Mouse (Mus musculus) embryo, embryonic 9.5 days (tissue): ENCODE measurements at regions not wholly inside any gene's neighbourhood (a gene's known extent, or its start where the extent isn't known, plus 50 kb on each side); places are given as distances from the start of the nearest gene placed in this dataset.

Experiments used
- DNase-seq: peaks from one replicate; pipeline ENCODE4 v3.0.0-alpha.2; 2017; ENCODE audit errors: extremely low spot score

DNA sequence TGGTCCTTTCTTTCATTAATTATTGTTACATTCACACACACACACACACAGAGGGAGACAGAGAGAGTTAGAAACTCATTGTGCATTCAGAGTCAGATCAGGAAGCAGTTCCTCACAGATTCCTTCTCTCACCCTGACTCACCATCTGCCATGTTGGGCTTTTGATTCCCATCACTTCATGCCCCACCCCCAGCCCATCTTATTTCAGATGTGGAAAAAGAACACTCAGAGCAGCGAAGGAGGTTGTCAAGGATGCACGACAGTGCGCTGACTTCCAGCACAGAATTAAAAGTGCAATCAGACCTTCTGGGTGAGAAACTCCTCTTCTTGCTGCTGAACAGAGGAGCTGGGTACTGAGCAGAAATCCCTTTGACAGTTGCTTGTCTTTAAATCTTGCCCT, 438.8 kb upstream of the Kdm8 start:
- no peak for DNase-seq

DNA sequence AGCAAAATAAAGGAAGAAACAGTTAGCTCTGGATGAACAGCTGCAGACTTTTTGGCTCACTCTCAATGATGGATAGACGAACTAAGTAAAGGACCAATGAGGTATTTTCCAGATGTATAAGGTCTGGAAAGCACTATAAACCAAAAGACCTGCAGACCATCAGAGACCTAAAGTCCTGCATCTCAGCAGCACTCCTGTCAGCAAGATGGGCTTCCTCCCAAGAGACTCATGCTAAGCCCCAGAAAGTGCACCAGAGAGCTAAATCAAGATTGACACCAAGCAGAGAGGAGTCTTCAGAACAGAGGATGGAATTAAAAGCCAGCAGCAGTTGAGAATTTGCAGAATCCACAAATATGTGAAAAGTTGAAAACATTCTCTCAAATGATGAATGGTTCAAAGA, 425.2 kb upstream of the Kdm8 start:
- no peak for DNase-seq

DNA sequence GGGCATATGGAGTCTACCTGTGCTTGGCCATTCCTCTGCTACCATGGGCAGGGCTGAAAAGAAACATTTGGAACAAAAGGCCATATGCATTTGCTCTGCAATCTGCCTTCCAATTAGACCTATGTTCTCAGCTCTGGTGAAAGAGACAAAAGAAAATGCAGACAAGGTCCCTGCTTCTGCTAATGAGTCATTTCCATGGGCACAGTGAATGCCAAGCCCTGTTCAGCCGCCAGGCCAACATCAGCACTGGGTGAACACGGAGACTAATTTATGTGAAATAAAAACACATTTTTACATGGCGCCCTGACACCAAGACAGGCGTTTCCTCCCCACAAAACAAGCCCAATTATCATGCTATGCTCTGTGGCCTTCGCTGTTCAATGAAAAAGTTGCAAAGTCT, 419.5 kb upstream of the Kdm8 start:
- DNase-seq: no peak

DNA sequence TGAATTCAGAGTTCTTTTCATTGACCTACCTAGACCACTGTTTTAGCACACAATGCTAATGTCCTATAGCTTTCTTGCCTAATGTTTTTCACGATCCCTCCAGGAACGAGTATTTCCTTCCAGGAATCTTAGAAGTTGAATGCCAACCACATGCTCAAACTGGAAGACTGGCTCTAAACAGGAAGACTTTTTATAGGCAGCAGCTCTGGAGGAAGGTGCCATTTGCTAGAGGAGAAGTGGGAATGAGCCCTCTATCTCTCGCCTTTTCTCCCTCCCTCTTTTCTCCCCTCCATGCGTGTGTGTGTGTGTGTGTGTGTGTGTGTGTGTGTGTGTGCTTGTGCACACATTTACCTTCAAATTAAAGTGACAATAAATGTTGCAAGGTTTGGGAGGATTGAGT, 410.7 kb upstream of the Kdm8 start:
- DNase-seq: no peak

DNA sequence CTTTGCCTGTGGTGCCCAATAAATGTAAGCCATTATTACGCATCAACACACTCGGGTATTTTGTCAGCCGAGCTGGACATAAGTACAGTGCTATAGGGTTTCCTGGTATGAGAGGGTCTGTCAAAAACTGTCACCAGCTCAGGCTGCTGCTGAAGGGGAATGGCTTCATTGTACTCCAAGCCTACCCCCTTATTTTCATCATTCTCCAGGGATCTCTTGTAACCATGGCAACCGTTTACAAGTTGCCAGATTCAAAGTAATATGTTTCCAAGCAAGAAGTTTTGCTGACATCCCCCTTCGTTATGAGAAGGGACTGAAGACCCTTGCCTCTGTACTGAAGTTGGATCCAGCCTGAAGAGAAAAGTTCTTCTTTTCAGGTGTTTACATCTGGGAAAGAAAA, 410.3 kb upstream of the Kdm8 start:
- DNase-seq: no peak

DNA sequence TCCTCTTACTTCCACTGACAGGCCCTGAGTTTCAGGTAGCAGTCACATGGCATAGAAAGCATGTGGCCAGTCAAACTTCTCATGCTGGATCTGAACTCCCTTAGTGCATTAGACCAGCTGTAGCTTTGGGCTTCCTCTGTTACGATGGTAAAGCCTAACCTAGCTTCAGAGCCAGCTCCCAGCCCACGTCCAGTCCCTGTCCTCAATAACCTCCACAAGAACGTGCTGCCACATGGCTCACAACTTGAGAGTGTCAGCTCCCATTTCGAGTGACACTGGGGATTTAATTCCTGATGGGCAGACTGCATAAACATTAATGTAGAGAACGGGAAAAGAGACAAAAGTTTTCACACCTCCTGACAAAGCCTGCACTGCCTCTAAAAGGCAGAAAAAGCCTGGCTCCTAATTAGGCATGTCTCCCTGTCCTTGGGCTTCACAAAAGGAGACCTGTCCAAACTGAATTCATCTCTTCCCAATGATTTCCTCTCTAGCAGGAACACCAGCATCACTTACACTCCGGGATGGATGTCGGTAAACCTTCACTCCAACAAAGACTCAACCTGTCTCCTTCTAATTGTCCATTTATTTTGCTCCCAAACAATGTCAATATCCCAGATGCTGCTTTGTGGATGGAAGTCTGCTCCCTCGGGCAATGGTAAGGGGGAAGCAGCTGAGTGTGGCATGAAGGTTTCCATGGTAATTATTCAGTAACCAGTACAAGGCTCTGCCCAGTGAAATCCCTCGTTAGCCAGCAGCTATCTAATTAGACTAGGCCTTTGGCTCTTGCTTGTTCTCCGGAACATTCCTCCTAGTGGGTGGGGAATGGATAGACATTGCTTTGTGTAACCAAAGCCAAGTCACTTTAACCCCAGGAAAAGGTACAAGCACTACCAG, 408.1 kb upstream of the Kdm8 start:
- DNase-seq: no peak

DNA sequence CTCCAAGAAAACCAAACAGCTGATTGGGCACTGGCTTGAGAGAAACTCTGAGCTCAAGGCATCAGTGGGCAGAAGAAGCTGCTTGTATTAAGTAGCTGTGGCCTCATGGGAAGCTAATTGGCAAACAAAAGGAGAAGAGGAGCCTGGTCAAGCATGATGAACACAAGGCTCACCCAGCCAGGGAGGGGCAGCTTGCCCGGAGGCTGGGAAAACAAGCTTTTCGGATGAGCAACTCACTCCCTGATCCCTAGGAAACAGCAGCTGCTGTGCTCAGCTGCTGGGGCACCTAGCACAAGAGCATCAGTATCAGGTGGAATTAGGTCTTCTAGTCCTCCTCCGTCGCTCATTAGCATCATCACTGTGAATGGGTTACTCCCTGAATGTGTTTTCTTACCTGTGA, 405.6 kb upstream of the Kdm8 start:
- DNase-seq: no peak

DNA sequence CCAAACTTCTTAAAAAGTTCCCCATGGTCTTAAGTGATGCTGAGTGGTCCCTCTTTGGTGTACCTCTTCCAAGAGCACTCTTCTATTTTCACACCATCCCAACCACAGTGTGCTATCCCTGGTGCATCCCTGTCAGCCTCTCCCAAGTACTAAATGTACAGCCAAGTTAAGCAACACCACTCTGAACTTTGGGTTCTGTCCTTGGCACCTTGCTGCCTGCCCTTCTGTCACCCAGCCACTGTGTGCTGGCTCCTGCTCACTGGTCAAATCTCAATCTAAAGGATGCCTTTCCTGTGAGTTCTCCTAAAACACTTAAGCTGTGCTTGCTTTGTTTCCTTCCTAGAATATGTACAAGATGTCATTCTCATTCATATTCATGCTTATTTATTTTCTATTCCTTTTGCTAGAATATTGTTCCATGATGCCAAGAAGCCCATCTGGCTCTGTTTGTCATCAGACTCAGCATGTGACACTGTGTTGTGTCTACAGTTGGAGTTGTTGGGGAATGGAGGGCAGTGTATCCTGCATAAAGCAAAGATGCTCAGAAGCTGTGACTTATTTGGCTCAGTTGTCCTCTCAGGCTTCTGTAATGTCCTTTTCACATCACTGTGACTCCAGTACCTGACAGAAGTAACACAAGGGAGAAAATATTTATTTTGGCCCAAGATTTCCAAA, 388.4 kb upstream of the Kdm8 start:
- no peak for DNase-seq

DNA sequence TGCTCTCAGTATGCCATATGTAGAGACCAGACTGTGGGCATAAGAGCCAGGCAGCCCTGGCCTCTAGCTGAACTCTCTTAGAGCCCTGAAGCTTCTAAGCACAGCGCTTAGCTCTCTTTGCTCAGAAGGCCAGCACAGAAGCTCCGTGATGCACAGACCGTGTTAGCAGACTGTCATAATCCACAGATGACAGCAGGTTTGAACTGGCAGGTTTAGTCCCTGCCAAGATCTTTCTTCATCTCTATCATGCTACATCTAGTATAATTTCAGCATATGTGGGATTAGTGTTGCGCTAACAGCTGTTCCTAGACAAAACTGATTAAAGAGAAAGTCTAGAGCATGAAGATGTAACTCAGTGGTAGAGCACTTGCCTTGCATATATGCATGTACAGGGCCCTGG, 342.0 kb upstream of the Kdm8 start:
- DNase-seq: no peak

GRCm38 (mm10) chr7:125104011-125104410, 340.5 kb upstream of the Kdm8 start:
- DNase-seq: no peak

GRCm38 (mm10) chr7:125112820-125113273, 331.6 kb upstream of the Kdm8 start:
- DNase-seq: no peak

DNA sequence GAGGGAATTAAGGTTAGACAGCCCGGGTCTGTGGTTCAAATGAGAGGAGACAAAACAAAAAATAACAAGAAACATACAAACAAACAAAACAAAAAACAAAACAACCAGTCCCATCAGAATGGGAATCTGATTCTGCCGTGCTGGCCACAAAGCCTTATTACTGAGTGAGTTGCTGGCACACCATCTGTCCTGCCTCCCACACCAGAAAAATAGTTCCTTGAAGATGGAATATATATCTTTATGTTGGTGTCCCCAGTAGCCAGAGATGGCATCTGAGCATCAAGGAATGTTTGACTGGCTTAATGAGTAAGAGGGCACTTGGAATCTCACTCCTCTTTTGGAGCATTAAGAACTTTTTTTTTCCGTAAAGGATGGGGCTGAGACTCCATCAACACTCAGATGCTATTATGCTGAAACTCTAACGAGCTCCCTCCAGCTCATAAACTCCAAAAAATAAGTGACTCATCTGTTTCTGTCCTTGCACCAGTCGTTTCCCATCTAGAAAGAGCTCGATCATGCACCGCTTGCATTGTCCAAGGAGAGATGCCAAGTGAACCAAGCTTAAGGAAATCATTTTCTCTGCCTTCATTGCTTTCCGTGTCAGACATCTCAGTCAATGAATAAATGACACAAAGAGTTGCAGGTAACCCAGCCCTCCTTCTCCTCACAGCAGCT, 329.0 kb upstream of the Kdm8 start:
- no peak for DNase-seq

DNA sequence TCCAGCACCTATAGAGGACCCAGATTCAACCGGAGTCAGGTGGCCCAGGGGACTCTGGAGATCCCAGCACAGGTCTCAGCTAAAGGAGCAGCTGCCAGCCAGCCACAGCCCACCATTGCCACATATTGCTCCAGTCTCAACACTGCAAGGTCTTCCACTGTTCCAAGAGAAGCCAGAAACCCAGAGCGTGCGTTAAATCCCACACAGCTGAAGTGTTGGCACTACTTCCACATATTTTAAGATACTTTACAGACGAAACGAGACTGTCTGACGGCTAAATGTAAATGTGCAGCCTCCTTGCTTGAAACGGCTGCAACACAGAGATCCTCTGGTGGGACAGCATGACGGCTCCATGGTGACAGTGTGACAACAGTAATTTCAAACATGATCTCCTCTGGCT, 327.3 kb upstream of the Kdm8 start:
- no peak for DNase-seq

DNA sequence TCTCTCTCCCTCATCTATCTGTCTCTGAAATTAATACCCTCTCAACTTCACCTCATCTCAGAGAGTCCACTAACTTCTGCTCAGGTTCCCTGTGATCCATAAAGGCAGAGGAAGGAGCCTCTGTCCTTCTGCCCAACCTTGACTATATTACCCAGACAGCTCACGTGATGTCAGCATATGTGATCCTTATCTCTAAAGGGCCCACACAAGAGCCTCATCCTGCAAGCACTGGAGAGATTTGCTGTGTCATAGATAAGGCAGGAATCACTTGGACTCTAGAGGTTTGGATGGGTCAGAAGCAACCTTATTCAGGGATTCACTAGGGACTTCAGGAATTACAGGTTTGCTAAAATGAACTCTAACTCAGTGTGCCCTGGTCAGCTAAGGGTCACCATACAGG, 315.3 kb upstream of the Kdm8 start:
- DNase-seq: no peak

DNA sequence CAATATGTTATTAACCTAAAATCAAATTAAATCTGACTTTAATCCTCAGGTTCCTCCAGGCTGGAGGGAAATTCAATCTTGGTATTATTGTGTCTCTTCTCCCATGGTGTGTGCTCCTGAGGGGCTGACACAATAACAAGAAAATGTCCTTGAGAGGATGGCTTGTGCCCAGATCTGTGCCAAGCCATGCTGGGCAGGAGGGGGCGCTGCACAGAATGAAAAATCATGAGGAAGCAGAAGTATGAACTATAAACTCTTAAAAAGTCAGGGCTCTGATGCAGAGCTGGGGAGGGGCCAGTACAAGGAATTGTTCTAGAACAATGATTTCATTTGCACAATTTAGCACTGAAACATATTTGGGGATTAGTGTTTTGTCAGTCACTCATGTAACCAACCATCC, 312.5 kb upstream of the Kdm8 start:
- DNase-seq: no peak

- DNase-seq: no peak
Observed at GRCm38 (mm10) chr7:125138607-125139006, 305.9 kb upstream of the Kdm8 start.

DNA sequence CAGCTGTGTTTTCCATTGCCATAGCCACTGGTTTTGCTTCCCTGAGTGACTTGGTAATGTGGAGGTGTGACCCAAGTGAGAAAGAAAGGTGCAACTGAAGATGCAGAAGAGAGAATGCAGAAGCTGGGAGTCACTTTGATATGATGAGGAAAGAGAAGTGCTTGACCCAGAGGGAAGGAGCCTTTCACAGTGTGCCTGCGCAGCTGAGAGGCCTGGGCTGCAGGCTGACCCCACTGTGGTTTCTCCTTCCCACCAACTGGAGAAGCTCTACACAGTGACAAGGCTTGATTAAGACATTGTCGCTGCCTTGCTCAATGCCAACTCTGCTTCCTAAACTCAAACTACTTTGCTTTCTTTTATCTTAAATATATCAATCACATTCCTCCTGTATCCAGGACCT, 305.3 kb upstream of the Kdm8 start:
- no peak for DNase-seq

- DNase-seq: no peak
Observed at GRCm38 (mm10) chr7:125140854-125141253, 303.6 kb upstream of the Kdm8 start.

DNA sequence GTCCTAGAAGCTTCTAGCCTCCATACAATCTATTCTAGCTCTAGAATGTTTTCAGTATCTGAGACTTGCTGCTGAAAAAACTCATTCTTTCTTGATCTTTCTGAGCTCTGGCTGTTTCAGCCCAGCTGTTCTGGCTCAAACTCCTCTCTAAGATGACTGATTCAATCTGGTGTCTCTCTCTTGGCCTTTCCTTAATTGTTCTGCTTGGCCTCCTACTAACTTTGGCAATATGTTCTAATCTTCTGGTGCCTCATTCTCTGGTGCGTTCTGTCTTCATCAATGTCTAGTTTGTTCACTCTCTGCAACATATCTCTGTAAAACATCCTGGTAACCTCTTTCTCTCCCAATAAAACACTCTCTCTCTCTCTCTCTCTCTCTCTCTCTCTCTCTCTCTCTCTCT, 302.6 kb upstream of the Kdm8 start:
- no peak for DNase-seq

DNA sequence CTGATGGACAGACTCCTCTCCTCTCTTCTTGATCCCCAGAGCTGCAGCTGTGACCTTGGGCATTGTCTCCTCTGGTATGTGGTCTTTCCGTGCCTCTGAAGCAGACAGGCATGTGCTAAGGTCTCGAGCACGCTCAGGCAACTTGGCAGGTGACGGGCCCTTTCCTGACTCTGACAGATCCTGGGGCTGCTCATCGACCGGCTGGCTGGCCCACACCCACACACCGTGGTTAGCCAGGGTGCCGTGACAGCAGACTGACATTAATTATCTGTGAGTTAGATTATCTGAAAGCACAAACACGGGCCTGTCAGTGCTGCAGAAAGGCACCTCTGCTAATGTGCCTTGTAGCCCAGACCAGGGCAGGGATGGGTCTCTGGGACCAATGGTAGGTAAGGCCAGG, 298.5 kb upstream of the Kdm8 start:
- no peak for DNase-seq

- DNase-seq: no peak
Observed at GRCm38 (mm10) chr7:125149151-125149550, 295.3 kb upstream of the Kdm8 start.

GRCm38 (mm10) chr7:125149740-125150139, 294.7 kb upstream of the Kdm8 start:
- DNase-seq: no peak

- no peak for DNase-seq
Observed at GRCm38 (mm10) chr7:125152281-125152680, 292.2 kb upstream of the Kdm8 start.
